Mouse (Mus musculus) MEL (cell line): ENCODE data around the gene Tmem132b.

Experiments used
- CTCF ChIP-seq, 3 experiments: IDR thresholded peaks in 2 of 3; conservative IDR thresholded peaks in 1 of 3; 2 replicates each; pipeline ENCODE4 v1.5.1; 2011 to 2012; ENCODE audit warnings: low read length in 3 of 3, low read depth in 2 of 3, mild to moderate bottlenecking in 2 of 3, improper control_type of control experiment in 1 of 3, inconsistent platforms in 1 of 3, mixed read lengths in 1 of 3, moderate library complexity in 1 of 3; ENCODE audit not compliant: control insufficient read depth in 1 of 3, insufficient read depth in 1 of 3, poor library complexity in 1 of 3, severe bottlenecking in 1 of 3
- POLR2A ChIP-seq, 2 experiments: IDR thresholded peaks; 2 replicates each; pipeline ENCODE4 v1.6.1; 2011 to 2012; ENCODE audit warnings: low read length in 2 of 2, mild to moderate bottlenecking in 2 of 2, control low read depth in 1 of 2, improper control_type of control experiment in 1 of 2, low read depth in 1 of 2, moderate library complexity in 1 of 2; ENCODE audit not compliant: control insufficient read depth in 1 of 2, insufficient read depth in 1 of 2, poor library complexity in 1 of 2
- ZMIZ1 ChIP-seq: IDR thresholded peaks from 2 replicates; pipeline ENCODE4 v1.6.1; 2012; ENCODE audit warnings: low read depth, mild to moderate bottlenecking, inconsistent platforms, low read length, improper control_type of control experiment, moderate library complexity

DNA sequence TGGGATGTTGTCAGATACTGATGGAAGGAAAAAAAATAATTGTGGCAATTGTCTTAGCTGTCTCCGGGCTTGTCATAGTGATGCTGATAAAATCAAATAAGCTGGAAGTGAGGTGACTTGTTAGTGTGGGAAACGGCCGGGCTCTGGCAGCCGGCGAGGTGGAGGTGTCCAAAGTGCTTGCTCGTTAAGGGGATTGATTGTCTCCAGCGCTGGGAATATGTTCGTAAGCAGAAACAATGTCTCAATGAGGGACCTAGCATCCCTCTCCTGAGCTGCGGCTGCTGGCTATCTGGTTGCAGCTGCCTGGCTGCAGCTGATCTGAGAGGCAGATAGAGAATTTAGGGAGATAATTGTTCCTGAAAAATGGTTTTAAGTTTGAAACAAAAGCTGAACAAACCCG lies 161.0 kb downstream of the Tmem132b start:
- no peak for TF ChIP-seq CTCF (IDR thresholded peaks at IDR 0.05 in 2 of 3, conservative IDR thresholded peaks at IDR 0.05 in 1 of 3; ENCODE audit: control insufficient read depth in 1 of 3, insufficient read depth in 1 of 3, low read depth in 2 of 3, low read length in 3 of 3, poor library complexity in 1 of 3, severe bottlenecking in 1 of 3)
- no peak for TF ChIP-seq ZMIZ1
- TF ChIP-seq POLR2A (IDR thresholded peaks at IDR 0.05; ENCODE audit: control insufficient read depth in 1 of 2, insufficient read depth in 1 of 2, low read depth in 1 of 2, low read length in 2 of 2, poor library complexity in 1 of 2), result no peak
